Mouse (Mus musculus) cerebellum, adult 8-10 months (tissue): ENCODE measurements around the gene Gm2244.
"Not testable (repeated sequence)": the region's sequence is repeated elsewhere in the genome, so short reads cannot be mapped to it uniquely, and the experiment has no call there.

Experiments used
- DNase-seq: peaks from one replicate; pipeline ENCODE4 v3.0.0; 2022

Gm2244 gene

GRCm38 (mm10) chr14:19549863-19550262, at the start of gene Gm2244:
TSS of gene Gm2244 (minus strand) at chr14:19549963.
- DNase-seq: not testable (repeated sequence)

- not testable (repeated sequence) for DNase-seq
These were observed 35.3 kb upstream of the Gm2244 start, which contains the start of gene Gm2237 for GRCm38 (mm10) chr14:19584804-19585667. TSS of gene Gm2237 (minus strand) at chr14:19585135.
